Mouse (Mus musculus) bone marrow macrophage, adult 2 months (primary cell): Measurements from ENCODE around the gene Itpk1. TPM values are rescaled to one million over a fixed set of nuclear protein-coding genes. Genes with fewer than 3 reads are reported as not detected.

ENCODE experiments used
- H3K27ac ChIP-seq: 2 replicates; pipeline ENCODE4 v1.5.1; 2012; ENCODE audit warnings: low read depth, low read length; ENCODE audit not compliant: insufficient read depth
- H3K4me1 ChIP-seq: 2 replicates; pipeline ENCODE4 v1.6.1; 2012; ENCODE audit warnings: low read length; ENCODE audit not compliant: control insufficient read depth, insufficient read depth
- H3K4me3 ChIP-seq: 2 replicates; pipeline ENCODE4 v1.5.1; 2012; ENCODE audit warnings: mild to moderate bottlenecking, low read length, moderate library complexity; ENCODE audit not compliant: insufficient read depth
- CTCF ChIP-seq: IDR thresholded peaks from 2 replicates; pipeline ENCODE4 v1.5.1; 2012; ENCODE audit warnings: low read depth, mild to moderate bottlenecking, low read length, moderate library complexity
- POLR2A ChIP-seq: IDR thresholded peaks from 2 replicates; pipeline ENCODE4 v1.6.1; 2012; ENCODE audit warnings: mild to moderate bottlenecking, low read depth, low read length, borderline replicate concordance
- polyA plus RNA-seq: library from polyadenylated mRNA; stranded (reverse); fragments of >200 nt; gene quantifications from 2 replicates; pipeline ENCODE4 v1.2.4, GENCODE M21; 2012; ENCODE audit not compliant: missing spikeins, insufficient read depth, insufficient read length

The Itpk1 gene
- polyA plus RNA-seq, 1 experiment: 23.5 TPM

GRCm38 (mm10) chr12:102695369-102696239 is 9.1 kb downstream of the Itpk1 start:
- H3K4me1 ChIP-seq: peaks cover 33% of the 10 kb centered on the region
- no peak for TF ChIP-seq CTCF
- no peak for TF ChIP-seq POLR2A
- peak overlapping the region; percentile 46 for H3K4me3 ChIP-seq
- 0 out of 2 replicates have a peak overlapping the region, but pooled peaks have one; percentile 7 for H3K27ac ChIP-seq

GRCm38 (mm10) chr12:102691761-102692160 is 13.0 kb downstream of the Itpk1 start:
- TF ChIP-seq POLR2A (no peak), CTCF (no peak)
- peaks cover 31% of the 10 kb centered on the region for H3K4me1 ChIP-seq
- no peak overlapping the region for H3K4me3 ChIP-seq
- no peak overlapping the region for H3K27ac ChIP-seq

- peaks cover 31% of the 10 kb centered on the region for H3K4me1 ChIP-seq
- no peak for TF ChIP-seq POLR2A
- no peak for TF ChIP-seq CTCF
- no peak overlapping the region for H3K27ac ChIP-seq
- no peak overlapping the region for H3K4me3 ChIP-seq
These were observed 13.6 kb downstream of the Itpk1 start for GRCm38 (mm10) chr12:102691180-102691579.

- H3K4me1 ChIP-seq: peaks cover 23% of the 10 kb centered on the region
- peak overlapping the region; percentile 27; the same call in 1 of the 2 replicates for H3K27ac ChIP-seq
- TF ChIP-seq CTCF (no peak), POLR2A (no peak)
- H3K4me3 ChIP-seq: 0 out of 2 replicates have a peak overlapping the region, but pooled peaks have one; percentile 24
These were observed 14.8 kb downstream of the Itpk1 start for GRCm38 (mm10) chr12:102689773-102690563.

GRCm38 (mm10) chr12:102686321-102686720 is 18.4 kb downstream of the Itpk1 start:
- Histone ChIP-seq H3K27ac (no peak overlapping the region), H3K4me3 (no peak overlapping the region), H3K4me1 (peaks cover 14% of the 10 kb centered on the region)
- TF ChIP-seq CTCF (no peak), POLR2A (no peak)

- Histone ChIP-seq H3K4me3 (no peak overlapping the region), H3K27ac (no peak overlapping the region), H3K4me1 (peaks cover 7% of the 10 kb centered on the region)
- TF ChIP-seq CTCF (no peak), POLR2A (no peak)
These were observed 19.2 kb downstream of the Itpk1 start for GRCm38 (mm10) chr12:102685523-102685931.

- TF ChIP-seq POLR2A (no peak), CTCF (no peak)
- H3K4me3 ChIP-seq: no peak overlapping the region
- H3K4me1 ChIP-seq: peaks cover 2% of the 10 kb centered on the region
- H3K27ac ChIP-seq: no peak overlapping the region
These were observed 19.9 kb downstream of the Itpk1 start for GRCm38 (mm10) chr12:102684720-102685386.

GRCm38 (mm10) chr12:102683979-102684378 is 20.8 kb downstream of the Itpk1 start:
- Histone ChIP-seq H3K27ac (no peak overlapping the region), H3K4me1 (peaks cover 8% of the 10 kb centered on the region), H3K4me3 (no peak overlapping the region)
- TF ChIP-seq POLR2A (no peak), CTCF (no peak)

- no peak overlapping the region for H3K27ac ChIP-seq
- peaks cover 12% of the 10 kb centered on the region for H3K4me1 ChIP-seq
These were observed 21.3 kb downstream of the Itpk1 start for GRCm38 (mm10) chr12:102683438-102683837.

More at GRCm38 (mm10) chr12:102683438-102683837, 21.3 kb downstream of the Itpk1 start:
- H3K4me3 ChIP-seq: no peak overlapping the region
- TF ChIP-seq CTCF (no peak), POLR2A (no peak)
